Mouse (Mus musculus) intestine, embryonic 15.5 days (tissue): ENCODE measurements around the gene H2-M9. TPM values are rescaled to one million over a fixed set of nuclear protein-coding genes. Genes with fewer than 3 reads are reported as not detected.

ENCODE experiments used
- ATAC-seq: fragments of 200-750 bp; cut with Nextera tagmentation; 2 replicates; pipeline ENCODE4 v1.8.0; 2017; ENCODE audit warnings: moderate TSS enrichment, moderate library complexity
- H3K27ac ChIP-seq: fragments of 300-500 bp; sonication (generic); 2 replicates; pipeline ENCODE4 v1.5.1; 2015; ENCODE audit warnings: mild to moderate bottlenecking, inconsistent platforms
- H3K27me3 ChIP-seq: fragments of 300-500 bp; sonication (generic); replicated peaks from 2 replicates; pipeline ENCODE4 v1.6.1; 2015; ENCODE audit warnings: inconsistent platforms
- H3K36me3 ChIP-seq: fragments of 300-500 bp; sonication (generic); 2 replicates; pipeline ENCODE4 v1.6.1; 2015; ENCODE audit warnings: inconsistent platforms
- H3K4me1 ChIP-seq: fragments of 300-500 bp; sonication (generic); replicated peaks from 2 replicates; pipeline ENCODE4 v1.6.1; 2015; ENCODE audit warnings: inconsistent platforms
- H3K4me2 ChIP-seq: fragments of 300-500 bp; sonication (generic); replicated peaks from 2 replicates; pipeline ENCODE4 v1.6.1; 2015; ENCODE audit warnings: mild to moderate bottlenecking, inconsistent platforms
- H3K4me3 ChIP-seq: fragments of 300-500 bp; sonication (generic); replicated peaks from 2 replicates; pipeline ENCODE4 v1.5.1; 2015; ENCODE audit warnings: inconsistent platforms
- H3K9ac ChIP-seq: fragments of 300-500 bp; sonication (generic); 2 replicates; pipeline ENCODE4 v1.6.1; 2015; ENCODE audit warnings: inconsistent platforms
- H3K9me3 ChIP-seq: fragments of 300-500 bp; sonication (generic); 2 replicates; pipeline ENCODE4 v1.6.1; 2016; ENCODE audit warnings: inconsistent platforms
- WGBS: fragments of 180-500 bp; shearing (Covaris S2); methylation state at CpG from one replicate; pipeline ENCODE4 v1.1.7; 2015; 5-methylcytosine and 5-hydroxymethylcytosine counted together
- polyA plus RNA-seq: library from polyadenylated mRNA; unstranded; fragments of >200 nt; fragmentation: Nextera tagmentation; extraction: Ambion mirVana; gene quantifications from 2 replicates; pipeline ENCODE4 v1.2.1, GENCODE M21; 2015

Gene H2-M9
- not detected in 2 replicates for polyA plus RNA-seq

- no peak within 1 kb of the TSS for H3K4me2 ChIP-seq
- ATAC-seq, result no peak
- H3K4me3 ChIP-seq, result no peak within 1 kb of the TSS
- WGBS, result 90% methylated on average over 3 of the region's 3 CpGs
- no peaks in the 10 kb centered on the region for H3K36me3 ChIP-seq
- H3K9ac ChIP-seq, result no peak within 1 kb of the TSS
- H3K9me3 ChIP-seq, result no peaks in the 10 kb centered on the region
- H3K27ac ChIP-seq, result no peak within 1 kb of the TSS
- no peaks in the 10 kb centered on the region for H3K4me1 ChIP-seq
- no peaks in the 10 kb centered on the region for H3K27me3 ChIP-seq
Observed at GRCm38 (mm10) chr17:36642566-36642965, at the start of gene H2-M9. TSS of gene H2-M9 (minus strand) at chr17:36642666.

GRCm38 (mm10) chr17:36672119-36672518 lies 29.7 kb upstream of the H2-M9 start, which contains the start of gene H2-M1:
TSS of gene H2-M1 (minus strand) at chr17:36672219.
- no peaks in the 10 kb centered on the region for H3K4me1 ChIP-seq
- 74% methylated on average over 3 of the region's 3 CpGs for WGBS
- H3K27ac ChIP-seq, result no peak within 1 kb of the TSS
- no peak within 1 kb of the TSS for H3K4me3 ChIP-seq
- no peak within 1 kb of the TSS for H3K4me2 ChIP-seq
- H3K9ac ChIP-seq, result no peak within 1 kb of the TSS
- no peaks in the 10 kb centered on the region for H3K27me3 ChIP-seq
- H3K9me3 ChIP-seq, result no peaks in the 10 kb centered on the region
- no peak for ATAC-seq
- H3K36me3 ChIP-seq, result no peaks in the 10 kb centered on the region

Other genes with a start within 250 kb of the H2-M9 start
- not detected in 2 replicates for gene H2-M10.4, start 180.3 kb downstream of the H2-M9 start, polyA plus RNA-seq
- not detected in 2 replicates for gene H2-M11, start 95.6 kb downstream of the H2-M9 start, polyA plus RNA-seq
- gene H2-M1, start 29.6 kb upstream of the H2-M9 start, polyA plus RNA-seq, result not detected in 2 replicates
- gene H2-M10.5, start 130.2 kb upstream of the H2-M9 start, polyA plus RNA-seq, result not detected in 2 replicates
- gene H2-M10.6, start 169.5 kb upstream of the H2-M9 start, polyA plus RNA-seq, result not detected in 2 replicates
- 38.0 and 41.5 TPM in 2 replicates for gene Trim26, start 194.5 kb upstream of the H2-M9 start, polyA plus RNA-seq
- gene Trim15, start 224.5 kb upstream of the H2-M9 start, polyA plus RNA-seq, result 4.6 and 6.1 TPM in 2 replicates
- gene Trim10, start 226.9 kb upstream of the H2-M9 start, polyA plus RNA-seq, result 4.8 and 5.2 TPM in 2 replicates
- 0.78 and 1.2 TPM in 2 replicates for gene Trim40, start 247.5 kb upstream of the H2-M9 start, polyA plus RNA-seq